Mouse (Mus musculus) left cerebral cortex, adult 11 months (tissue): ENCODE measurements around the gene Wwc1.
A peak's percentile ranks its signal among the peaks of the same experiment; 100 is the strongest.

Experiments used
- DNase-seq: peaks from one replicate; pipeline ENCODE4 v3.0.0; 2022; ENCODE audit warnings: low spot score

The Wwc1 gene

GRCm38 (mm10) chr11:35980411-35980917, at the start of gene Wwc1:
TSS of gene Wwc1 (minus strand) at chr11:35980527.
- no peak for DNase-seq

- DNase-seq, result no peak
These were observed 39.7 kb upstream of the Wwc1 start for GRCm38 (mm10) chr11:36020009-36020408.

GRCm38 (mm10) chr11:36013179-36013578, 32.9 kb upstream of the Wwc1 start:
- DNase-seq, result no peak

- DNase-seq, result no peak
These were observed 29.2 kb upstream of the Wwc1 start for GRCm38 (mm10) chr11:36009281-36010208.

- no peak for DNase-seq
These were observed 22.6 kb upstream of the Wwc1 start for GRCm38 (mm10) chr11:36002900-36003299.

- DNase-seq, result peak; percentile 86
These were observed 21.1 kb upstream of the Wwc1 start for GRCm38 (mm10) chr11:36001282-36001970.

- no peak for DNase-seq
These were observed 20.4 kb upstream of the Wwc1 start for GRCm38 (mm10) chr11:36000585-36001281.

- no peak for DNase-seq
These were observed 19.7 kb upstream of the Wwc1 start for GRCm38 (mm10) chr11:36000038-36000437.

GRCm38 (mm10) chr11:35998048-35998447, 17.7 kb upstream of the Wwc1 start:
- no peak for DNase-seq

- DNase-seq, result no peak
These were observed 15.0 kb upstream of the Wwc1 start for GRCm38 (mm10) chr11:35995310-35995709.

GRCm38 (mm10) chr11:35991846-35992245, 11.5 kb upstream of the Wwc1 start:
- no peak for DNase-seq

- no peak for DNase-seq
These were observed 9.6 kb upstream of the Wwc1 start for GRCm38 (mm10) chr11:35989967-35990366.

GRCm38 (mm10) chr11:35985841-35986393, 5.6 kb upstream of the Wwc1 start:
- DNase-seq, result peak; percentile 89

- DNase-seq, result no peak
These were observed 2.4 kb upstream of the Wwc1 start for GRCm38 (mm10) chr11:35982734-35983133.

- DNase-seq, result no peak
These were observed 455 bp downstream of the Wwc1 start for GRCm38 (mm10) chr11:35979733-35980410.

- DNase-seq, result no peak
These were observed 1.0 kb downstream of the Wwc1 start for GRCm38 (mm10) chr11:35979266-35979732.

- no peak for DNase-seq
These were observed 2.5 kb downstream of the Wwc1 start for GRCm38 (mm10) chr11:35977796-35978195.

GRCm38 (mm10) chr11:35977096-35977495, 3.2 kb downstream of the Wwc1 start:
- no peak for DNase-seq

- no peak for DNase-seq
These were observed 3.8 kb downstream of the Wwc1 start for GRCm38 (mm10) chr11:35976482-35976881.

GRCm38 (mm10) chr11:35974632-35975450, 5.5 kb downstream of the Wwc1 start:
- DNase-seq, result no peak
